Mouse (Mus musculus): Measurements from ENCODE around the gene Nsun7.

Gene Nsun7

GRCm38 (mm10) chr5:66337025-66337968 is 77.6 kb downstream of the Nsun7 start:
- DNase-seq (ENCODE audit: low spot score in 2 of 2): no peak

- DNase-seq (ENCODE audit: low spot score in 2 of 2): no peak
Measured at GRCm38 (mm10) chr5:66337969-66338345, 78.3 kb downstream of the Nsun7 start.

GRCm38 (mm10) chr5:66338583-66338982 is 78.9 kb downstream of the Nsun7 start:
- DNase-seq (ENCODE audit: low spot score in 2 of 2): no peak

GRCm38 (mm10) chr5:66340356-66341102 is 80.8 kb downstream of the Nsun7 start:
- DNase-seq (ENCODE audit: low spot score in 2 of 2): no peak

- DNase-seq (ENCODE audit: low spot score in 2 of 2): no peak
Measured at GRCm38 (mm10) chr5:66341848-66342247, 82.2 kb downstream of the Nsun7 start.

- DNase-seq (ENCODE audit: low spot score in 2 of 2): no peak
Measured at GRCm38 (mm10) chr5:66342285-66342684, 82.6 kb downstream of the Nsun7 start.

GRCm38 (mm10) chr5:66344182-66344581 is 84.5 kb downstream of the Nsun7 start:
- no peak for DNase-seq (ENCODE audit: low spot score in 2 of 2)

- DNase-seq (ENCODE audit: low spot score in 2 of 2): no peak
Measured at GRCm38 (mm10) chr5:66345140-66345539, 85.4 kb downstream of the Nsun7 start.

GRCm38 (mm10) chr5:66346756-66347155 is 87.1 kb downstream of the Nsun7 start:
- no peak for DNase-seq (ENCODE audit: low spot score in 2 of 2)
